Mouse (Mus musculus) intestine, postnatal 0 days (tissue): Measurements from ENCODE around the gene Bglap. TPM values are rescaled to one million over a fixed set of nuclear protein-coding genes. Genes with fewer than 3 reads are reported as not detected.

Source experiments
- ATAC-seq: fragments of 200-750 bp; cut with Nextera tagmentation; 2 replicates; pipeline ENCODE4 v1.8.0; 2017; ENCODE audit warnings: mild to moderate bottlenecking, moderate TSS enrichment, moderate library complexity
- H3K27ac ChIP-seq: fragments of 300-500 bp; sonication (generic); 2 replicates; pipeline ENCODE4 v1.5.1; 2014; ENCODE audit warnings: mild to moderate bottlenecking, low read depth, low read length, moderate library complexity
- H3K27me3 ChIP-seq: fragments of 300-500 bp; sonication (generic); replicated peaks from 2 replicates; pipeline ENCODE4 v1.6.1; 2014; ENCODE audit warnings: low read length, mixed read lengths; ENCODE audit not compliant: control insufficient read depth, insufficient read depth
- H3K36me3 ChIP-seq: fragments of 300-500 bp; sonication (generic); 2 replicates; pipeline ENCODE4 v1.6.1; 2014; ENCODE audit warnings: mild to moderate bottlenecking, moderate library complexity; ENCODE audit not compliant: control insufficient read depth, insufficient read depth
- H3K4me1 ChIP-seq: fragments of 300-500 bp; sonication (generic); replicated peaks from 2 replicates; pipeline ENCODE4 v1.6.1; 2014; ENCODE audit warnings: antibody characterized with exemption, low read length, mixed read lengths; ENCODE audit not compliant: control insufficient read depth, insufficient read depth
- H3K4me2 ChIP-seq: fragments of 300-500 bp; sonication (generic); replicated peaks from 2 replicates; pipeline ENCODE4 v1.6.1; 2014; ENCODE audit warnings: low read depth, mild to moderate bottlenecking, moderate library complexity
- H3K4me3 ChIP-seq: fragments of 300-500 bp; sonication (generic); 2 replicates; pipeline ENCODE4 v1.5.1; 2014; ENCODE audit warnings: low read depth, low read length
- H3K9ac ChIP-seq: fragments of 300-500 bp; sonication (generic); 2 replicates; pipeline ENCODE4 v1.6.1; 2014; ENCODE audit warnings: mild to moderate bottlenecking, low read depth, low read length
- H3K9me3 ChIP-seq: fragments of 300-500 bp; sonication (generic); 2 replicates; pipeline ENCODE4 v1.6.1; 2016; ENCODE audit warnings: mixed run types; ENCODE audit not compliant: control insufficient read depth
- CTCF ChIP-seq: sonication (generic); IDR thresholded peaks from 2 replicates; pipeline ENCODE4 v1.5.1; 2016; ENCODE audit warnings: low read depth, mild to moderate bottlenecking, control low read depth, antibody characterized with exemption, moderate library complexity
- WGBS: fragments of 180-500 bp; shearing (Covaris S2); extraction: QIAGEN DNeasy Blood & Tissue Kit; methylation state at CpG from one replicate; pipeline ENCODE4 v1.1.7; 2014; 5-methylcytosine and 5-hydroxymethylcytosine counted together
- polyA plus RNA-seq: library from polyadenylated mRNA; unstranded; fragments of >200 nt; fragmentation: Nextera tagmentation; extraction: Ambion mirVana; gene quantifications from 2 replicates; pipeline ENCODE4 v1.2.1, GENCODE M21; 2015

Bglap gene
- polyA plus RNA-seq, 1 experiment from 2014 or later = not detected

DNA sequence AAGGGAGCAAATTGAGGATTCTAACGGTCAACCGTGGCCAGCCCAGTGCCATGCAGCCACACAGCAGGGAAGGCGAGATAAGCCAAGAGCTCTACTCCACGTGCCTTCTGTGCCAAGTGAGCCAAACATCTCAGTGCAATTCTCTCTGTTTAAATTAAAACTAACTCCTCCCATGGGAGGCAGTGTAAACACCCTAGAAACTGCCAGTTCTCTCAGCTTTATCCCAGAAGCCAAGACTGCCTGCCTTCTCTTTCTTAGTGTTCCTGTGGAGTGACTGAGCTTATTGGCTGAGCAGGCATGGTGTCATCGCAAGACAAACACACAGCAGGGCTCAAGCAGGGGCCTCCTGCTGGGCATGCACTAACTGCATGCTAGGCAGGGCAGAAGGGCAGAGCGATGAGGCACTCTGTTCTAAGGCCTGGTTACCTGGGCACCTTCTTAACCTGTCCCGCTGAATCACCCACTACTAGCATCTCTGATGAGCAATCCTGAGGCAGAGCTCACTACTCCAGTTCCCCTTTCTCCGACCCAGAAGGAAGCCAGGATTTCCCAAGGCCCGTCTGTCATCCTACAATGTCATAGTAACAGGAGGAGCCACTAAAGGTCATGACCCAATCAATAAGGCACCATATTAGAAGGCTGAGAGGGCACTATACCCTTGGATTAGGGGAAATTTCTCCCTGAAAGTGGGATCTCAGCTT, 37.9 kb upstream of the Bglap start:
- H3K9me3 ChIP-seq = no peaks in the 10 kb centered on the region
- peaks cover 31% of the 10 kb centered on the region for H3K36me3 ChIP-seq
- H3K9ac ChIP-seq = no peak overlapping the region; the same call in 1 of the 2 replicates
- H3K4me3 ChIP-seq = no peak overlapping the region
- peak overlapping the region; percentile 3; the same call in 1 of the 2 replicates for H3K4me2 ChIP-seq
- H3K27me3 ChIP-seq = no peaks in the 10 kb centered on the region
- H3K4me1 ChIP-seq = 0 out of 2 replicates have a peak, but pooled peaks cover 11% of the 10 kb centered on the region
- peak overlapping the region; percentile 65 for H3K27ac ChIP-seq
- 26% methylated on average over 9 of the region's 9 CpGs for WGBS
- peak; percentile 74 for ATAC-seq
- peak; percentile 61 for TF ChIP-seq CTCF

DNA sequence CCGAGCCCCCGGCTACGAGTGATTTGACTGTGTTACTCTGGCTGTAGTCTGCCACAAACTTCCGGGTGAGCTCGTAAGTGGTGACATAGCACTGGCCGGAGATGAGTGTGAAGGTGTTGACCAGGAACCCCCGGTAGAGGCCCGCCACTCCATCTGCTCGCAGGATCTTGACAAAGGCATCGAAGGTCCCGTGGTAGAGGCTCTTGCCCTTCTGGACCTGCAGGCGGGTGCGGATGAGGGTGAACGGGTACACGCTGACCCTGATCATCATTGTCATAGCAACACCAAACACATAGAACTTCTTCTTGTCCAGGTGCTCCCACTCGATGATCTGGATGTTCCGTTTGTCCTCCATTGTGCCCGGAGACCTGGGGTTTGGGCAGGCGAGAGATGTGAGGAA, 36.5 kb upstream of the Bglap start:
- H3K27me3 ChIP-seq = no peaks in the 10 kb centered on the region
- no peaks in the 10 kb centered on the region for H3K9me3 ChIP-seq
- WGBS = 91% methylated on average over 19 of the region's 19 CpGs
- H3K4me1 ChIP-seq = 0 out of 2 replicates have a peak, but pooled peaks cover 11% of the 10 kb centered on the region
- H3K9ac ChIP-seq = no peak overlapping the region
- H3K36me3 ChIP-seq = peaks cover 43% of the 10 kb centered on the region
- H3K4me3 ChIP-seq = no peak overlapping the region
- TF ChIP-seq CTCF = no peak
- H3K4me2 ChIP-seq = no peak overlapping the region
- ATAC-seq = no peak
- no peak overlapping the region for H3K27ac ChIP-seq

GRCm38 (mm10) chr3:88418016-88418415, 33.8 kb upstream of the Bglap start:
- WGBS = 75% methylated on average over 6 of the region's 6 CpGs
- Histone ChIP-seq H3K36me3 (peaks cover 66% of the 10 kb centered on the region), H3K4me2 (no peak overlapping the region), H3K9me3 (no peaks in the 10 kb centered on the region), H3K4me1 (peaks cover 8% of the 10 kb centered on the region; the same call in 1 of the 2 replicates), H3K4me3 (no peak overlapping the region), H3K9ac (no peak overlapping the region; the same call in 1 of the 2 replicates), H3K27ac (no peak overlapping the region), H3K27me3 (no peaks in the 10 kb centered on the region)
- ATAC-seq = no peak
- no peak for TF ChIP-seq CTCF

DNA sequence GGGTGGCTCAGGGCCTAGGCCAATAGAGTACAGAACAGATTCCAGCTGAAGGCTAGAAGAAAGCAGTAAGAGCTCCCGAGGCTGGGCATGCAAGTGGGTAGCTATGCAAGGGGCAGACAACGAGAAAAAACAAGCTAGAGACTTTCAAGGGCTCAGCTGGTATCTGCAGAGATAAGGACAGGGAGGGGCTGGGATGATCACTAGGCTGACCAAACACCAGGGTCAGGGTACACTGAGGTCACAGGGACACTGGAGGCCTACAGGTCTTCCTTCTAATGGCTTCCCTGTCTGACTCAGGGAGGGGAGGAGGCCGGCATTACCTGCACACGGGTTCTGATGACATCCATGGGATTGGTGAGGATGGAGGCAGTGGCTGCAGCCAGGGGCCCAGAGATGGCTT, 31.4 kb upstream of the Bglap start:
- Histone ChIP-seq H3K36me3 (peaks cover 70% of the 10 kb centered on the region), H3K27ac (peak overlapping the region; percentile 68), H3K4me2 (peak overlapping the region; percentile 17; the same call in 1 of the 2 replicates), H3K9ac (no peak overlapping the region), H3K4me3 (no peak overlapping the region), H3K4me1 (peaks cover 3% of the 10 kb centered on the region; the same call in 1 of the 2 replicates), H3K27me3 (no peaks in the 10 kb centered on the region), H3K9me3 (no peaks in the 10 kb centered on the region)
- WGBS = 37% methylated on average over 4 of the region's 4 CpGs
- no peak for TF ChIP-seq CTCF
- ATAC-seq = peak; percentile 77

- no peaks in the 10 kb centered on the region for H3K27me3 ChIP-seq
- no peak overlapping the region for H3K4me3 ChIP-seq
- H3K27ac ChIP-seq = peak overlapping the region; percentile 68; the same call in 1 of the 2 replicates
- H3K4me1 ChIP-seq = peaks cover 3% of the 10 kb centered on the region; the same call in 1 of the 2 replicates
- H3K9ac ChIP-seq = no peak overlapping the region
- H3K4me2 ChIP-seq = no peak overlapping the region
- TF ChIP-seq CTCF = no peak
- ATAC-seq = no peak
- no peaks in the 10 kb centered on the region for H3K9me3 ChIP-seq
- 83% methylated on average over 11 of the region's 11 CpGs for WGBS
- peaks cover 46% of the 10 kb centered on the region for H3K36me3 ChIP-seq
Observed at GRCm38 (mm10) chr3:88412636-88413035, 28.4 kb upstream of the Bglap start.

- ATAC-seq = no peak
- Histone ChIP-seq H3K27me3 (no peaks in the 10 kb centered on the region), H3K36me3 (peaks cover 44% of the 10 kb centered on the region), H3K4me1 (peaks cover 3% of the 10 kb centered on the region; the same call in 1 of the 2 replicates), H3K4me3 (no peak overlapping the region), H3K9ac (no peak overlapping the region), H3K4me2 (no peak overlapping the region), H3K27ac (peak overlapping the region; percentile 68; the same call in 1 of the 2 replicates), H3K9me3 (no peaks in the 10 kb centered on the region)
- 52% methylated on average over 4 of the region's 4 CpGs for WGBS
- TF ChIP-seq CTCF = no peak
Observed at GRCm38 (mm10) chr3:88411681-88412080, 27.4 kb upstream of the Bglap start.
